Mouse (Mus musculus) cortical plate, adult 2 months (tissue): ENCODE results near the gene Cngb1.

Experiments
- CTCF ChIP-seq: fragments of 200-500 bp; IDR thresholded peaks from 2 replicates; pipeline ENCODE4 v1.5.1; 2011; ENCODE audit warnings: mild to moderate bottlenecking, control low read depth, low read length; ENCODE audit not compliant: insufficient read depth; ENCODE audit errors: extremely low read depth
- POLR2A ChIP-seq: fragments of 200-500 bp; IDR thresholded peaks from 2 replicates; pipeline ENCODE4 v1.6.1; 2011; ENCODE audit warnings: mild to moderate bottlenecking, low read length, control low read depth; ENCODE audit not compliant: insufficient read depth; ENCODE audit errors: extremely low read depth

GRCm38 (mm10) chr8:95202649-95203275 is 103.6 kb downstream of the Cngb1 start, which contains the start of gene Kifc3:
- TF ChIP-seq POLR2A, result no peak
- no peak for TF ChIP-seq CTCF
